Mouse (Mus musculus) liver, postnatal 0 days (tissue): ENCODE measurements at regions not wholly inside any gene's neighbourhood (a gene's known extent, or its start where the extent isn't known, plus 50 kb on each side); places are given as distances from the start of the nearest gene placed in this dataset.

Source experiments
- CTCF ChIP-seq: sonication (generic); IDR thresholded peaks from 2 replicates; pipeline ENCODE4 v1.5.1; 2016; ENCODE audit warnings: antibody characterized with exemption, low read depth
- EP300 ChIP-seq: IDR thresholded peaks from 2 replicates; pipeline ENCODE4 v1.6.1; 2016; ENCODE audit warnings: antibody characterized with exemption, low read depth, mild to moderate bottlenecking

- TF ChIP-seq CTCF, result no peak
- no peak for TF ChIP-seq EP300
Observed at GRCm38 (mm10) chr11:38509676-38510075, 1273.9 kb upstream of the Tenm2 start.
